Mouse (Mus musculus) layer of hippocampus, adult 2 months (tissue): ENCODE measurements at regions not wholly inside any gene's neighbourhood (a gene's known extent, or its start where the extent isn't known, plus 50 kb on each side); places are given as distances from the start of the nearest gene placed in this dataset.

Source experiments
- DNase-seq, 2 experiments: peaks; one replicate each; pipeline ENCODE4 v3.0.0; 2022; ENCODE audit warnings: low spot score in 2 of 2
- H3K27ac ChIP-seq: fragments of 200-600 bp; 2 replicates; pipeline ENCODE4 v1.8.1; 2022
- H3K4me3 ChIP-seq: fragments of 200-600 bp; 2 replicates; pipeline ENCODE4 v1.8.1; 2022; ENCODE audit warnings: mild to moderate bottlenecking
- CTCF ChIP-seq: fragments of 200-600 bp; conservative IDR thresholded peaks from 2 replicates; pipeline ENCODE4 v1.8.1; 2022; ENCODE audit warnings: antibody characterized with exemption, mild to moderate bottlenecking, moderate library complexity

- no peak overlapping the region for H3K27ac ChIP-seq
- TF ChIP-seq CTCF, result no peak
- no peak overlapping the region for H3K4me3 ChIP-seq
- no peak for DNase-seq
Observed at GRCm38 (mm10) chr5:7428291-7428690, 83.7 kb upstream of the Zfp804b start.

- TF ChIP-seq CTCF, result no peak
- no peak overlapping the region for H3K4me3 ChIP-seq
- H3K27ac ChIP-seq, result no peak overlapping the region
- DNase-seq, result no peak
Observed at GRCm38 (mm10) chr5:7436461-7436860, 91.9 kb upstream of the Zfp804b start.

GRCm38 (mm10) chr5:7448001-7448400 is 103.4 kb upstream of the Zfp804b start:
- no peak for TF ChIP-seq CTCF
- Histone ChIP-seq H3K4me3 (no peak overlapping the region), H3K27ac (no peak overlapping the region)
- no peak for DNase-seq

GRCm38 (mm10) chr5:7454896-7455295 is 110.3 kb upstream of the Zfp804b start:
- H3K27ac ChIP-seq, result no peak overlapping the region
- no peak for TF ChIP-seq CTCF
- no peak for DNase-seq
- no peak overlapping the region for H3K4me3 ChIP-seq

- Histone ChIP-seq H3K27ac (no peak overlapping the region), H3K4me3 (no peak overlapping the region)
- no peak for DNase-seq
- no peak for TF ChIP-seq CTCF
Observed at GRCm38 (mm10) chr5:7457102-7457501, 112.5 kb upstream of the Zfp804b start.

GRCm38 (mm10) chr5:7489150-7489549 is 144.6 kb upstream of the Zfp804b start:
- TF ChIP-seq CTCF, result no peak
- no peak overlapping the region for H3K27ac ChIP-seq
- no peak overlapping the region for H3K4me3 ChIP-seq
- DNase-seq, result no peak

- DNase-seq, result no peak
- Histone ChIP-seq H3K27ac (no peak overlapping the region), H3K4me3 (no peak overlapping the region)
- TF ChIP-seq CTCF, result no peak
Observed at GRCm38 (mm10) chr5:7489602-7490001, 145.0 kb upstream of the Zfp804b start.

- no peak overlapping the region for H3K27ac ChIP-seq
- no peak for DNase-seq
- H3K4me3 ChIP-seq, result no peak overlapping the region
- TF ChIP-seq CTCF, result no peak
Observed at GRCm38 (mm10) chr5:7517520-7518181, 173.1 kb upstream of the Zfp804b start.

- H3K4me3 ChIP-seq, result no peak overlapping the region
- DNase-seq, result no peak
- TF ChIP-seq CTCF, result no peak
- H3K27ac ChIP-seq, result no peak overlapping the region
Observed at GRCm38 (mm10) chr5:7532686-7533199, 188.2 kb upstream of the Zfp804b start.

- no peak for TF ChIP-seq CTCF
- no peak overlapping the region for H3K27ac ChIP-seq
- no peak overlapping the region for H3K4me3 ChIP-seq
- DNase-seq, result no peak
Observed at GRCm38 (mm10) chr5:7539812-7540645, 195.5 kb upstream of the Zfp804b start.

GRCm38 (mm10) chr5:7540646-7541038 is 196.1 kb upstream of the Zfp804b start:
- H3K4me3 ChIP-seq, result no peak overlapping the region
- DNase-seq, result no peak
- no peak overlapping the region for H3K27ac ChIP-seq
- no peak for TF ChIP-seq CTCF

- Histone ChIP-seq H3K27ac (no peak overlapping the region), H3K4me3 (no peak overlapping the region)
- TF ChIP-seq CTCF, result no peak
- DNase-seq, result no peak
Observed at GRCm38 (mm10) chr5:7543857-7544256, 199.3 kb upstream of the Zfp804b start.

- H3K27ac ChIP-seq, result no peak overlapping the region
- DNase-seq, result no peak
- TF ChIP-seq CTCF, result no peak
- H3K4me3 ChIP-seq, result no peak overlapping the region
Observed at GRCm38 (mm10) chr5:7580413-7580812, 235.9 kb upstream of the Zfp804b start.

GRCm38 (mm10) chr5:7586547-7586946 is 242.0 kb upstream of the Zfp804b start:
- no peak for TF ChIP-seq CTCF
- DNase-seq, result no peak

More at GRCm38 (mm10) chr5:7586547-7586946, 242.0 kb upstream of the Zfp804b start:
- Histone ChIP-seq H3K4me3 (no peak overlapping the region), H3K27ac (no peak overlapping the region)
